Mouse (Mus musculus): ENCODE measurements at regions not wholly inside any gene's neighbourhood (a gene's known extent, or its start where the extent isn't known, plus 50 kb on each side); places are given as distances from the start of the nearest gene placed in this dataset.
A peak's percentile ranks its signal among the peaks of the same experiment; 100 is the strongest.

DNA sequence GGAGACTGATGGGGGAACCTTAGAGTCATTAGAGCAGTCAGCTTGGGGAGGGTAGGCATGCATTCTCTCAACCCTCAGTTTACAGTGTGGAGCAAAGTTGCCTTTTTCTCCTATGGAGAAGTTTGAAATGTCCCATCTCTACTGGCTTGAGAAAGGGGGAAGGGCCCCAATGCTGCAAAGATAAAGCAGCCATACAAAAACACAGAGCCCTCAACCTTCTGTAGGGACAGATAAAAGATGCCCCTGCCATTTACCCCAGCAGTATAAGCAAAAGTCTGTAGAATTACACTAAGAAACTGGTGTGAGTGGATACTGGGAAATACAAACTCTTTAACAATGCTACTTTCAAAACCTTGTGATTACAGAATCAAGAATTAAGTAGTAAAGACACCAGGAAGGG is 71.9 kb upstream of the Tmem215 start:
- no peak overlapping the region for H3K4me2 ChIP-seq (ENCODE audit: low read length)
- H3K4me1 ChIP-seq (replicated peaks; ENCODE audit: control insufficient read depth, insufficient read depth, low read length) = no peaks in the 10 kb centered on the region
- H3K4me3 ChIP-seq (ENCODE audit: low read depth, low read length) = no peak overlapping the region
- H3K27me3 ChIP-seq (replicated peaks; ENCODE audit: control insufficient read depth, insufficient read depth, low read length) = no peaks in the 10 kb centered on the region
- H3K9ac ChIP-seq (ENCODE audit: low read length) = no peak overlapping the region
- H3K9me3 ChIP-seq (ENCODE audit: control insufficient read depth, low read length) = no peaks in the 10 kb centered on the region
- ATAC-seq (replicated peaks; ENCODE audit: low FRiP score, low TSS enrichment, low read depth) = no peak
- no peaks in the 10 kb centered on the region for H3K36me3 ChIP-seq (ENCODE audit: control insufficient read depth, insufficient read depth, low read length)
- no peak overlapping the region for H3K27ac ChIP-seq (ENCODE audit: low read depth)
- DNase-seq (ENCODE audit: low spot score) = no peak

DNA sequence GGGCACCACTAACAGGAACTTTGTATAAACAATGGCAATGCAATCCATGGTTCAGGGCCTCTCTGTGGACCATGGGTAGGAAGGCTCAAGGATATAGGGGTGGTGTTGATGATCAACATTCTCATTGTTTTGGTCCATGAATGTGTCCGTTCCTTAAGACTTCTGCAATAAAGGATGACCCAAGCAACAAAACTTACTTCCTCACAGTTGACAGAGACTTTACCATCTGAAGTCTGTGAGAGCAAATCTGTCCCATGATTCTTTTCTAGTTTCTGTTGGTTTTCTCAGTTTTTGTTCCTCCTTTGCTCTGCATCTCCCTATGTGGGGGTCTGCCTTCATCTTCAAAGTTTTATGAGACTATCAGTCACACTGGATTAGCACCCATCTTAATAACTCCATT is 81.8 kb upstream of the Tmem215 start:
- H3K4me1 ChIP-seq (replicated peaks; ENCODE audit: control insufficient read depth, insufficient read depth, low read length) = no peaks in the 10 kb centered on the region; the same call in 1 of the 2 replicates
- H3K4me2 ChIP-seq (ENCODE audit: low read length) = no peak overlapping the region
- 83% methylated on average over 1 of the region's 1 CpGs for WGBS
- H3K36me3 ChIP-seq (ENCODE audit: control insufficient read depth, insufficient read depth, low read length) = no peaks in the 10 kb centered on the region
- ATAC-seq (replicated peaks; ENCODE audit: low FRiP score, low TSS enrichment, low read depth) (no peak), DNase-seq (ENCODE audit: low spot score) (no peak)
- no peak overlapping the region for H3K4me3 ChIP-seq (ENCODE audit: low read depth, low read length)
- no peak overlapping the region for H3K27ac ChIP-seq (ENCODE audit: low read depth)
- H3K9ac ChIP-seq (ENCODE audit: low read length) = no peak overlapping the region
- H3K9me3 ChIP-seq (ENCODE audit: control insufficient read depth, low read length) = no peaks in the 10 kb centered on the region
- H3K27me3 ChIP-seq (replicated peaks; ENCODE audit: control insufficient read depth, insufficient read depth, low read length) = 0 out of 2 replicates have a peak, but pooled peaks cover 3% of the 10 kb centered on the region

DNA sequence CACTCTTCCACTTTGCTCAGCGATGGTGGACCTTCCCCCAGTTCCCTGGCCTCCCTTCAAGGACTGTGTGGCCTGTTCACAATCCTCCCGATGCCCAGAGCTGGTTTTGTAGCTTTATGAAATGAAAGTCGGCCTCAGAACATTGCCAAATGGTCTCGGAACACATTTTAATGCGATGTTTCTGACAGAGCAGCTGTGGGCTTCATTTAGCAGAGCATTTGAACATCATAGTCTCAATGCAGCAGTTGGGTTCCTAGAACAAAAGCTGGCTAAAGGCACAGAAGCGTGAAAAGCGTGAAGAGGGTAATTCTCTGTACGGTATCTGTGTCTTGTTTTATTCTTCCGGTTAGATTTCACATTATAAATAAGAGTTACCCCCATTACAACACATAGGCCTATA is 86.7 kb upstream of the Tmem215 start:
- WGBS = 81% methylated on average over 9 of the region's 9 CpGs
- H3K4me1 ChIP-seq (replicated peaks; ENCODE audit: control insufficient read depth, insufficient read depth, low read length) = no peaks in the 10 kb centered on the region; the same call in 1 of the 2 replicates
- no peak for ATAC-seq (replicated peaks; ENCODE audit: low FRiP score, low TSS enrichment, low read depth)

DNA sequence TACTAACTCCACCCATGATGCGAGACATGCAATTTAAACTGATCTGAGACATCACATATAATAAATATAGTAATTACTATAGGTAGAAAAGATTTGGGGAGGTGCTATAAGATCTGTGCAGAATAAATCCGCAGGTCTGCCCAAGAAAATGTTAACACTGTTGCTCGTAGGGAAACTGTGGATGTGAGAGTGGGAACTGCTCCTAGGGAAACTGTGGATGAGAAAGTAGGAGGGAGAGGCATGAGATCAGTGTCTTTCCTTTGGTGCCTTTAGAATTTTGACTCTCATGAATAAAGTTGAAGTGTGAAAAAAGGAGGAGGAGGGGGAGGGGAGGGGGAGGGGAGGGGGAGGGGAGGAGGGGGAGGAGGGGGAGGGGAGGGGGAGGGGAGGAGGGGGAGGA is 87.3 kb upstream of the Tmem215 start:
- Histone ChIP-seq H3K27me3 (replicated peaks; ENCODE audit: control insufficient read depth, insufficient read depth, low read length) (0 out of 2 replicates have a peak, but pooled peaks cover 4% of the 10 kb centered on the region), H3K4me2 (ENCODE audit: low read length) (no peak overlapping the region), H3K4me3 (ENCODE audit: low read depth, low read length) (no peak overlapping the region), H3K9ac (ENCODE audit: low read length) (no peak overlapping the region), H3K27ac (ENCODE audit: low read depth) (no peak overlapping the region), H3K4me1 (replicated peaks; ENCODE audit: control insufficient read depth, insufficient read depth, low read length) (no peaks in the 10 kb centered on the region; the same call in 1 of the 2 replicates), H3K36me3 (ENCODE audit: control insufficient read depth, insufficient read depth, low read length) (no peaks in the 10 kb centered on the region), H3K9me3 (ENCODE audit: control insufficient read depth, low read length) (no peaks in the 10 kb centered on the region)
- DNase-seq (ENCODE audit: low spot score) (no peak), ATAC-seq (replicated peaks; ENCODE audit: low FRiP score, low TSS enrichment, low read depth) (no peak)
- WGBS = 75% methylated on average over 3 of the region's 3 CpGs

More for the DNA sequence above, 86.7 kb upstream of the Tmem215 start:
- H3K27ac ChIP-seq (ENCODE audit: low read depth) = no peak overlapping the region
- H3K4me2 ChIP-seq (ENCODE audit: low read length) = no peak overlapping the region
- no peaks in the 10 kb centered on the region for H3K36me3 ChIP-seq (ENCODE audit: control insufficient read depth, insufficient read depth, low read length)
- 0 out of 2 replicates have a peak, but pooled peaks cover 3% of the 10 kb centered on the region for H3K27me3 ChIP-seq (replicated peaks; ENCODE audit: control insufficient read depth, insufficient read depth, low read length)
- H3K9me3 ChIP-seq (ENCODE audit: control insufficient read depth, low read length) = no peaks in the 10 kb centered on the region
- no peak for DNase-seq (ENCODE audit: low spot score)
- no peak overlapping the region for H3K9ac ChIP-seq (ENCODE audit: low read length)
- no peak overlapping the region for H3K4me3 ChIP-seq (ENCODE audit: low read depth, low read length)

DNA sequence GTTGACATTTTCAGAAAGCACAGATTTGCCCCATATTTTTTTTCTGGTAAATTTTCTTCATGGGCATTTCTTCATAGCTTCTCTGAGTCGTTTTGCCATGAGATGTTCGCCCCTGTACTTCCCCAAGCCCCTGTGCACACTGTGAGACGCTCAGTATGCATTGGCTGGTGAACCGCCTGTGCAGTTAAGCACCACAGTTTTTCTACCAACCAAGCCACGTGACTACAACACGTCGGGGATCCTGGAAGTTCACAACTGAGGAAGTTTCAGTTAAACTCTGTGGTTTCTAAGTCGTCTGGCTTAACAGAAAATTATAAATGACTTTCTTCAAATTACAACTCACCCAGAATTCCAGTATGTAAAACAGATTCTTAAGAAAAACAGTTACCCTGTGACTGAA is 91.7 kb upstream of the Tmem215 start:
- Histone ChIP-seq H3K27me3 (replicated peaks; ENCODE audit: control insufficient read depth, insufficient read depth, low read length) (0 out of 2 replicates have a peak, but pooled peaks cover 2% of the 10 kb centered on the region), H3K9ac (ENCODE audit: low read length) (no peak overlapping the region), H3K4me1 (replicated peaks; ENCODE audit: control insufficient read depth, insufficient read depth, low read length) (no peaks in the 10 kb centered on the region), H3K36me3 (ENCODE audit: control insufficient read depth, insufficient read depth, low read length) (no peaks in the 10 kb centered on the region), H3K9me3 (ENCODE audit: control insufficient read depth, low read length) (no peaks in the 10 kb centered on the region), H3K4me3 (ENCODE audit: low read depth, low read length) (no peak overlapping the region), H3K27ac (ENCODE audit: low read depth) (no peak overlapping the region), H3K4me2 (ENCODE audit: low read length) (no peak overlapping the region)
- DNase-seq (ENCODE audit: low spot score) = no peak
- 64% methylated on average over 8 of the region's 8 CpGs for WGBS
- no peak for ATAC-seq (replicated peaks; ENCODE audit: low FRiP score, low TSS enrichment, low read depth)

DNA sequence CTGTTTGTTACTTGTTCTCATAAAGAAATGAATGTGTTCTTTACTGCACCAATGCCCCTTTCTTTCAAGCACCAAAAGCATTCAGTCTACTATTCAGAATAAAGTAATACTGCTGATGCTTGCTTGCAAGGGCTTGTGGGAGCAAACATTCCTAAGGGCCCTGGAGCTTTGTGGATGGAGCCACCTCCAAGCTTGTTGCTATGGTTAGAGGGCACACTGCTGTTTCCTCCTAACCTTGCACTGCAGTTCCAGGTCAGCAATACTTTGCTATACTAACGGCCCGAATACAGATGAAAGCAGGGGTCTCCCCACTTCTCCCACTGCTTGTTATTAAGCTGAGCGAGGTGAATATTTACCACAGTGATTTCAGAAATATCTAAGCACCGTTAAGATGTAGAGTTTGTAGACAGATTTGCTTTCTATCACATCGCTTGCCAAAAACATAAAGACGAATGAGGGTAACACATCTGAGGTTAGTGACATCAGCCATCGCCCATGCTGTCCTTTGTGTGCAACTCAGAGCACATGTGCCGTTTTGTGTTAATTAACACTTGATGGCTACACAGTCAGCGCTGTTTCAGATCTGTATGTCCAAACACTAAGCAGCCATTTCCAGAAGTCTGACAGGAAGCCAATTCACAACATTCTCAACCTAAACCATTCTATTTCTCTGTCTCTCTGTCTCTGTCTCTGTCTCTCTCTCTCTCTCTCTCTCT is 96.4 kb upstream of the Ndufb6 start:
- no peak overlapping the region for H3K27ac ChIP-seq (ENCODE audit: low read depth)
- H3K4me2 ChIP-seq (ENCODE audit: low read length) = no peak overlapping the region
- no peaks in the 10 kb centered on the region for H3K9me3 ChIP-seq (ENCODE audit: control insufficient read depth, low read length)
- 0 out of 2 replicates have a peak, but pooled peaks cover 2% of the 10 kb centered on the region for H3K27me3 ChIP-seq (replicated peaks; ENCODE audit: control insufficient read depth, insufficient read depth, low read length)
- H3K4me3 ChIP-seq (ENCODE audit: low read depth, low read length) = no peak overlapping the region
- no peaks in the 10 kb centered on the region for H3K36me3 ChIP-seq (ENCODE audit: control insufficient read depth, insufficient read depth, low read length)
- H3K4me1 ChIP-seq (replicated peaks; ENCODE audit: control insufficient read depth, insufficient read depth, low read length) = no peaks in the 10 kb centered on the region
- H3K9ac ChIP-seq (ENCODE audit: low read length) = no peak overlapping the region
- DNase-seq (ENCODE audit: low spot score) = no peak
- 80% methylated on average over 9 of the region's 9 CpGs for WGBS
- ATAC-seq (replicated peaks; ENCODE audit: low FRiP score, low TSS enrichment, low read depth) = no peak

DNA sequence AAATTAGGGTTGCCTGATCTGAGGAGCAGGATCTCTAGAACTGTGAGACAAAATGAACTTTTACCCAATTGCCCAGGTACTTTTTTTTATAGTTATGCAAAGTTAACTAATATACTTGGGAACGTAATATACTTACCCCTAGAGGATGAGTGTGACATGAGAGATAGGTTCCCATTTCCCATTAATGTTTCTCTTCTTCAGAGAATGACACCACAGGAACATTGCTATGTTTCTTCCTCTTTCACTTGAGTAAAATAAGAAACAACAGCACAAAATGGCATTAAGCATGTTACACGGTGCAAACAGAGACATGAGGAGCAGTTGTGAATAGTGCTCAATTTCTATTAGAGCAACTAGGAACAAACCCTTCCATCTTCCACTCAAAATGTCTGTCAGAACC is 95.0 kb upstream of the Ndufb6 start:
- no peak for DNase-seq (ENCODE audit: low spot score)

DNA sequence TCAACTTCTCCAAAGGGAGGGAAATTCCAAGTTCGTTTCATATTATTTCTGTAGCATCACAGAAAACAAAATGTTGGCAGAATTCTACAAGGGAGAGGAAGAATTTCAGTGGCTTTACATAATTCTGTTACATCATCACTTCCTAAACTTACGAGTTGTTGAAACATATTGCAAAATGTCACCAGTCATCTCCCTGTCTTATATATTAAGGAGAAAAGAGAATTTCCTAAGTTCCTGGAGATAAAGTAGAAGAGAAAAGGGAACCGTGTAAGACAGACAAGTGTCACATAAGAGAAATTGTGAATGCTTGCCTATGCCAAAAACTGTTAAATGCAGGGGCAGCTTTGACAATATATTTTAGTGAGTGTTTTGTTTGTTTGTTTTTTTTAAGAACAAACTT is 85.1 kb upstream of the Ndufb6 start:
- DNase-seq (ENCODE audit: low spot score) (no peak), ATAC-seq (replicated peaks; ENCODE audit: low FRiP score, low TSS enrichment, low read depth) (no peak)
- H3K9ac ChIP-seq (ENCODE audit: low read length) = no peak overlapping the region
- no peaks in the 10 kb centered on the region for H3K27me3 ChIP-seq (replicated peaks; ENCODE audit: control insufficient read depth, insufficient read depth, low read length)
- no peaks in the 10 kb centered on the region for H3K36me3 ChIP-seq (ENCODE audit: control insufficient read depth, insufficient read depth, low read length)
- no peak overlapping the region for H3K27ac ChIP-seq (ENCODE audit: low read depth)
- 80% methylated on average over 3 of the region's 3 CpGs for WGBS
- no peak overlapping the region for H3K4me3 ChIP-seq (ENCODE audit: low read depth, low read length)
- no peaks in the 10 kb centered on the region for H3K4me1 ChIP-seq (replicated peaks; ENCODE audit: control insufficient read depth, insufficient read depth, low read length)
- H3K4me2 ChIP-seq (ENCODE audit: low read length) = no peak overlapping the region
- H3K9me3 ChIP-seq (ENCODE audit: control insufficient read depth, low read length) = no peaks in the 10 kb centered on the region

More for the DNA sequence above, 95.0 kb upstream of the Ndufb6 start:
- Histone ChIP-seq H3K36me3 (ENCODE audit: control insufficient read depth, insufficient read depth, low read length) (no peaks in the 10 kb centered on the region), H3K4me1 (replicated peaks; ENCODE audit: control insufficient read depth, insufficient read depth, low read length) (no peaks in the 10 kb centered on the region), H3K4me3 (ENCODE audit: low read depth, low read length) (no peak overlapping the region), H3K9ac (ENCODE audit: low read length) (no peak overlapping the region), H3K27me3 (replicated peaks; ENCODE audit: control insufficient read depth, insufficient read depth, low read length) (no peaks in the 10 kb centered on the region), H3K27ac (ENCODE audit: low read depth) (no peak overlapping the region), H3K9me3 (ENCODE audit: control insufficient read depth, low read length) (no peaks in the 10 kb centered on the region), H3K4me2 (ENCODE audit: low read length) (no peak overlapping the region)
- 92% methylated on average over 2 of the region's 2 CpGs for WGBS
- ATAC-seq (replicated peaks; ENCODE audit: low FRiP score, low TSS enrichment, low read depth) = no peak

DNA sequence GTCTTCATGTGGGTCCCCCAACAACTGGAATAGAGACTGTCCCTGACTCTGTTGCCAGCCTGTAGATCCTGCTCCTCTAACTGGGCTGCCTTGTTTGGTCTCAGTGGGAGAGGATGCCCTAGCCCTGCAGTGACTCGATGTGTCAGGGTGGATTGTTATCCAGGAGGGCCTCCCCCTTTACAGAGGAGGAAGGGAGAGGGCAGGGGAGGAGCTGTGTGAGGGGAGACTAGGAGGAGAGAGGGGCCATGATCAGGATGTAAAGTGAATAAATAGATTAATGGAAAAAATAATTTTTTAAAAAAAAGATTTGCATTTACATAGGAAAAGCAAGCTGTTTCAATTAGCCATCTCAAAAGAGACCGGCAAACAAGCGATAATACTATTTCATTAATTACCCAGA is 80.1 kb upstream of the Ndufb6 start:
- Histone ChIP-seq H3K4me2 (ENCODE audit: low read length) (no peak overlapping the region), H3K4me1 (replicated peaks; ENCODE audit: control insufficient read depth, insufficient read depth, low read length) (no peaks in the 10 kb centered on the region), H3K27ac (ENCODE audit: low read depth) (no peak overlapping the region), H3K27me3 (replicated peaks; ENCODE audit: control insufficient read depth, insufficient read depth, low read length) (no peaks in the 10 kb centered on the region), H3K4me3 (ENCODE audit: low read depth, low read length) (no peak overlapping the region), H3K36me3 (ENCODE audit: control insufficient read depth, insufficient read depth, low read length) (no peaks in the 10 kb centered on the region), H3K9me3 (ENCODE audit: control insufficient read depth, low read length) (no peaks in the 10 kb centered on the region), H3K9ac (ENCODE audit: low read length) (no peak overlapping the region)
- DNase-seq (ENCODE audit: low spot score) (peak; percentile 23), ATAC-seq (replicated peaks; ENCODE audit: low FRiP score, low TSS enrichment, low read depth) (no peak)
- 66% methylated on average over 3 of the region's 3 CpGs for WGBS
